Mouse (Mus musculus) cerebellum, adult 2 months (tissue): ENCODE results near the gene Hoxa9. TPM values are rescaled to one million over a fixed set of nuclear protein-coding genes. Genes with fewer than 3 reads are reported as not detected.

Source experiments
- DNase-seq, 2 experiments: peaks; one replicate each; pipeline ENCODE4 v3.0.0; 2021
- H3K27ac ChIP-seq: fragments of 200-500 bp; 2 replicates; pipeline ENCODE4 v1.5.1; 2012; ENCODE audit warnings: low read length, control low read depth, inconsistent platforms; ENCODE audit not compliant: insufficient read depth
- H3K27me3 ChIP-seq: fragments of 200-500 bp; 2 replicates; pipeline ENCODE4 v1.6.1; 2012; ENCODE audit warnings: inconsistent platforms, mild to moderate bottlenecking, low read length, moderate library complexity; ENCODE audit not compliant: control insufficient read depth, insufficient read depth
- H3K4me1 ChIP-seq: fragments of 200-500 bp; 2 replicates; pipeline ENCODE4 v1.6.1; 2011; ENCODE audit warnings: low read length; ENCODE audit not compliant: control insufficient read depth, insufficient read depth
- H3K4me3 ChIP-seq: fragments of 200-500 bp; replicated peaks from 2 replicates; pipeline ENCODE3; 2011; ENCODE audit warnings: mild to moderate bottlenecking, low read depth, low read length, control low read depth; ENCODE audit not compliant: insufficient read depth
- CTCF ChIP-seq: fragments of 200-500 bp; IDR thresholded peaks from 2 replicates; pipeline ENCODE4 v1.5.1; 2011; ENCODE audit warnings: low read depth, mild to moderate bottlenecking, control low read depth, low read length, moderate library complexity, borderline replicate concordance; ENCODE audit not compliant: insufficient read depth
- POLR2A ChIP-seq: fragments of 200-500 bp; IDR thresholded peaks from 2 replicates; pipeline ENCODE4 v1.6.1; 2011; ENCODE audit warnings: low read length, control low read depth, borderline replicate concordance; ENCODE audit not compliant: insufficient read depth
- WGBS: fragments of 180-500 bp; shearing (Covaris S2); methylation state at CpG from one replicate; pipeline ENCODE4 v1.1.7; 2018; 5-methylcytosine and 5-hydroxymethylcytosine counted together
- polyA plus RNA-seq: library from polyadenylated mRNA; depleted of rRNA; stranded (reverse); fragments of >200 nt; gene quantifications from 2 replicates; pipeline ENCODE4 v1.2.3, GENCODE M21; 2012

Hoxa9 gene
- polyA plus RNA-seq, 1 experiment = not detected

- DNase-seq = no peak
- no peak overlapping the region for H3K4me3 ChIP-seq
- WGBS = 5% methylated on average over 11 of the region's 11 CpGs
- no peak for TF ChIP-seq POLR2A
- TF ChIP-seq CTCF = no peak
- H3K4me1 ChIP-seq = no peaks in the 10 kb centered on the region
- H3K27me3 ChIP-seq = peaks cover 11% of the 10 kb centered on the region; the same call in 1 of the 2 replicates
- H3K27ac ChIP-seq = no peak overlapping the region
Observed at GRCm38 (mm10) chr6:52227470-52228222, 3.2 kb downstream of the Hoxa9 start.

GRCm38 (mm10) chr6:52226569-52227257, 4.2 kb downstream of the Hoxa9 start:
- WGBS = 3% methylated on average over 26 of the region's 26 CpGs
- peaks cover 8% of the 10 kb centered on the region; the same call in 1 of the 2 replicates for H3K27me3 ChIP-seq
- H3K4me1 ChIP-seq = no peaks in the 10 kb centered on the region
- TF ChIP-seq POLR2A (no peak), CTCF (no peak)
- no peak overlapping the region for H3K4me3 ChIP-seq
- H3K27ac ChIP-seq = no peak overlapping the region
- no peak for DNase-seq

DNA sequence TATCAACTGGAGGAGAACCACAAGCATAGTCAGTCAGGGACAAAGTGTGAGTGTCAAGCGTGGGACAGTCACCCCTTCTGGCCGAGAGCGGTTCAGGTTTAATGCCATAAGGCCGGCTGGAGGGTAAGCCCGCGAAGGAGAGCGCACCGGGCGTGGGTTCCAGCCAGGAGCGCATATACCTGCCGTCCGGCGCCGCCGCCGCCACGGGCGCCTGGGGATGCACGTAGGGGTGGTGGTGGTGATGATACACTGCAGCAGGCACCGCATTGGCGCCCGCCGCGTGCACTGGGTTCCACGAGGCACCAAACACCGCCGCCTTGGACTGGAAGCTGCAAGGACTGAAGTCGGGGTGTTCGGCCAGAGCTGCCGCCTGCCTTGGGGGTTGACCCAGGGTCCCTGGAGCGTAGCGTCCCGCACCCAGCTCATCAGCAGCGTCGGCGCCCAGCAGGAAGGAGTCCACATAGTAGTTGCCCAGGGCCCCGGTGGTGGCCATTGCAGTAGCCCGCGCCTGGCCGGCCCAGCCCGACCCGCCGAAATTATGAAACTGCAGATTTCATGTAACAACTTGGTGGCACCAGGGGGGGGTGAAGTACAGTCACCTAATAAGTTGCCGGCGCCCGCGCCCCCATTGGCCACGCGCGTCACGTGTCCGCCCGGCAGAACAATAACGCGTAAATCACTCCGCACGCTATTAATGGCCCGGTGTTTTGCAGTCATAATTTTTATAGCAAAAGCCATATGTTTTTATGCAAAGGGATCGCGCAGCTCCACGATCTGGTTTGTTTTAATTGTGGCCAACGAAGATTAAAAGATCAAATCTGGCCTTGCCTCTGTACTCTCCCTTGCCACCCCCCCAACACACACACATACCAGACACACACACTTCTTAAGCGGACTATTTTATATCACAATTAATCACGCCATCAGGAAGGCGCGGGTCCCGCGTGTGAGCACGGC, 5.0 kb downstream of the Hoxa9 start:
- no peak for DNase-seq
- Histone ChIP-seq H3K4me3 (no peak overlapping the region), H3K27ac (no peak overlapping the region), H3K27me3 (peaks cover 8% of the 10 kb centered on the region; the same call in 1 of the 2 replicates), H3K4me1 (no peaks in the 10 kb centered on the region)
- WGBS = 4% methylated on average over 69 of the region's 69 CpGs
- TF ChIP-seq CTCF (no peak), POLR2A (no peak)

DNA sequence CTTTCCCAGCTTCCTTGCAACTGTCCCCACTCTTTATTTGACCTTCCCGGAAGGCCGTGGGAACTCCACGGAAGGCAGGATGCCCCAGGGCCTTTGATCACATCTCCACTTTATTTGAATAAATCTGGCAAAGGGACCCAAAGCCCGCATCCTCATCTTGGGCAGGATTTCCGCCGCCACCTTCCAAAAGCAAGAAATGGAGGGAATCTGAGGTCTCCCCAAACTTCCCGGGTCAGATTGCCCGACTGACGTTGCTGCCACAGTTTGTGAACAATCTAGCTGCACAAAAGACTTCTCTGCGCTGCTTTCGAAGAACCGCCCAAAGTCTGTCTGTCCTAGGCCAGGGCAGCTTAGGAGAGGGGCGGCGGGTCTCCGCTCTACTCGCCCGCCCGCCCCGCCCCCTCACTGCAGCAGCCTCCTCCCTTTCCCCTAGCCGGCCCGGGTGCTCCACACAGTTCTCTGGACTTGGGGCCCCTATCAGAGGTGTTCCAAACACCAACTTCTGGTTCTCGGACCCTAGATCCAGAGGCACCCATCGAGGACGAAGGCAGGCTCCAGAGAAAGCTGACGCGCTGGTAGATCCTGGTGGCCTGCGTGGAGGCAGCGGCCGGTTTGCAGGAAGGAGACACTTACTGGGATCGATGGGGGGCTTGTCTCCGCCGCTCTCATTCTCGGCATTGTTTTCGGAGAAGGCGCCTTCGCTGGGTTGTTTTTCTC, 5.8 kb downstream of the Hoxa9 start:
- Histone ChIP-seq H3K27ac (no peak overlapping the region), H3K4me1 (no peaks in the 10 kb centered on the region), H3K4me3 (no peak overlapping the region), H3K27me3 (peaks cover 4% of the 10 kb centered on the region; the same call in 1 of the 2 replicates)
- DNase-seq = no peak
- no peak for TF ChIP-seq POLR2A
- 2% methylated on average over 36 of the region's 36 CpGs for WGBS

DNA sequence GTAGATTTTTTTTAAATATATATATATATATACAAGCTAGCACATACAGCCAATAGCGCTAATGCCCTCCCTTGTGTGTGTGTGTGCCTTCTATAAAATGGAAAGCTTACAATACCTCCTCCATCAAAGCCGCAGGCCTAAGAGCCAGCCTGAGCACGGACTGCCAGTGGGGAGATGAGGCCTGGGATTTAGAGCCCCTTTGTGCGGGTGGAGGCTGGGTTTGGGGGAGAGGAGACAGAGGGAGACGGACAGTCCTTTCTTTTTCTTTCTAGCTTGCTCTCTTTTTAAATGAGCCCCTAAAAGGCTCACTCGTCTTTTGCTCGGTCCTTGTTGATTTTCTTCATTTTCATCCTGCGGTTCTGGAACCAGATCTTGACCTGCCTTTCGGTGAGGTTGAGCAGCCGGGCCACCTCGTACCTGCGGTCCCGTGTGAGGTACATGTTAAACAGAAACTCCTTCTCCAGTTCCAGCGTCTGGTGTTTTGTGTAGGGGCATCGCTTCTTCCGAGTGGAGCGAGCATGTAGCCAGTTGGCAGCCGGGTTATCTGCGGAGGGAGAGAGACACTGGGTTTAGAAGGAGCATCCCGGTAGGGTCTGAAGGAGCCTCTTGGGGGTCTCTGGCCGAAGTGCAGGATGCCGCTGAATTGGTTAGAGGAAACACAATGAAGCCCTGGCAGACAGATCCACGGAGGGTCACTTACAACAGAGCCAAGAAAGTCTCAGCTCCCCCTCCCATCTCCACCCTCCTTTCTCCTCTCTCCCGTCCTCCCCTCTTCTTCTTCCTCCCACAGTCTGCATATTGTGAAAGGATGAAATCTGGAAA, 6.7 kb downstream of the Hoxa9 start:
- no peak for DNase-seq
- WGBS = 5% methylated on average over 24 of the region's 24 CpGs
- no peak overlapping the region for H3K27ac ChIP-seq
- no peaks in the 10 kb centered on the region for H3K4me1 ChIP-seq
- H3K4me3 ChIP-seq = no peak overlapping the region
- TF ChIP-seq POLR2A = no peak
- TF ChIP-seq CTCF = no peak
- H3K27me3 ChIP-seq = peaks cover 4% of the 10 kb centered on the region; the same call in 1 of the 2 replicates

DNA sequence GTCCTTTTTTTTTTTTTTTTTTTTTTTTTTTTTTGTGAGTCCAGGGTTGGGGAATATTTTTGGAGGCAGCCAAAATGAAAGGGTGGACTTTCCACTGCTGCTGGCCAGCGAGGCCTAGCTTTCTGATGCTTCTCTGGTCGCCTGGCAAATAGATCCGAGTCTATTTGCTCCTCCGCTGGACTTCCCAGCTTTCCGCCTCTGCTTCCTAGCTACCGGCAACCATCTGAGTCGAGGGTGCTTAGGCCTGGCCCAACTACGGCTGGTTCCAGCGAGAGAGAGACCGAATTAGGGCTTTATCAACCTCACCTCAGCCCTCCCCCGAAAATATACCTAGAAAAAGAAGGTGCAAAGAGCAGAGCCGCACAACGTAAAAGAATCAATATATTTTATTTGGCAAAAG, 8.2 kb downstream of the Hoxa9 start:
- 42% methylated on average over 13 of the region's 13 CpGs for WGBS

More for the DNA sequence above, 8.2 kb downstream of the Hoxa9 start:
- H3K27me3 ChIP-seq = peaks cover 4% of the 10 kb centered on the region; the same call in 1 of the 2 replicates
- no peak for TF ChIP-seq POLR2A
- TF ChIP-seq CTCF = no peak
- no peak overlapping the region for H3K27ac ChIP-seq
- H3K4me3 ChIP-seq = no peak overlapping the region
- H3K4me1 ChIP-seq = no peaks in the 10 kb centered on the region
- no peak for DNase-seq
